Mouse (Mus musculus) CH12.LX (cell line): ENCODE data around the gene Tnmd.

Experiments
- CTCF ChIP-seq, 2 experiments: IDR thresholded peaks in 1 of 2; conservative IDR thresholded peaks in 1 of 2; 2 replicates each; pipeline ENCODE4 v1.5.1; 2011 to 2012; ENCODE audit warnings: low read depth in 2 of 2, low read length in 2 of 2, improper control_type of control experiment in 1 of 2, inconsistent platforms in 1 of 2, mild to moderate bottlenecking in 1 of 2, moderate library complexity in 1 of 2
- E2F4 ChIP-seq: IDR thresholded peaks from 2 replicates; pipeline ENCODE4 v1.6.1; 2011; ENCODE audit warnings: low read depth, low read length, improper control_type of control experiment; ENCODE audit not compliant: insufficient replicate concordance
- EP300 ChIP-seq: IDR thresholded peaks from 2 replicates; pipeline ENCODE4 v1.6.1; 2011; ENCODE audit warnings: low read length, improper control_type of control experiment
- MAFK ChIP-seq: IDR thresholded peaks from 2 replicates; pipeline ENCODE4 v1.6.1; 2011; ENCODE audit warnings: low read length, improper control_type of control experiment; ENCODE audit not compliant: insufficient replicate concordance
- MXI1 ChIP-seq: IDR thresholded peaks from 2 replicates; pipeline ENCODE4 v1.6.1; 2011; ENCODE audit warnings: mild to moderate bottlenecking, low read depth, low read length, improper control_type of control experiment
- POLR2A ChIP-seq: IDR thresholded peaks from 2 replicates; pipeline ENCODE4 v1.6.1; 2011; ENCODE audit warnings: low read depth, mild to moderate bottlenecking, improper control_type of control experiment, low read length
- TCF12 ChIP-seq: IDR thresholded peaks from 2 replicates; pipeline ENCODE4 v1.6.1; 2014; ENCODE audit warnings: low read depth, mild to moderate bottlenecking, inconsistent platforms, low read length, improper control_type of control experiment
- ZMIZ1 ChIP-seq: IDR thresholded peaks from 2 replicates; pipeline ENCODE4 v1.6.1; 2012; ENCODE audit warnings: low read depth, mild to moderate bottlenecking, inconsistent platforms, low read length, improper control_type of control experiment

DNA sequence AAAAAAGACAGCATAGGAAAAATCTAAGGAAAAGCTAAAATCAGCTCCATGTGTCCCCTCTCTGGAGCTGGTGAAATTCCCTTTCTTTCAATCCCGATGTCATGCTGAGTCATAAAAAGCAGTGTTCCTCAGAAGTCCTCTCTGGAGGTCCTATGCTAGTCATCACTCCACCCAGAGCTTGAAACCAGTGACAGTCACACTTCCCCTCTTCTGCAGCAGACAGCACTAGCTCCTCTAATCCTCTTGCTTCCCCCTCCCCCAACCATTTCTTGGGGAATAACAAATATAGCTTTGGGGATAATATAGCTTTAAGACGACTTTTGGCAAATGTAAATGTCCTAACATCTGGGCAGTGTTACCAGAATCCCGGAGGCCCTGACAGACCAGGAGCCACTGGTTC lies 57.5 kb downstream of the Tnmd start, which contains the start of gene Srpx2:
- no peak for TF ChIP-seq CTCF (conservative IDR thresholded peaks at IDR 0.05 in 1 of 2, IDR thresholded peaks at IDR 0.05 in 1 of 2; ENCODE audit: low read depth in 2 of 2, low read length in 2 of 2)
- no peak for TF ChIP-seq MAFK
- TF ChIP-seq ZMIZ1: no peak
- no peak for TF ChIP-seq EP300
- TF ChIP-seq E2F4: no peak
- no peak for TF ChIP-seq MXI1
- no peak for TF ChIP-seq TCF12
- no peak for TF ChIP-seq POLR2A
